Mouse (Mus musculus) intestine, embryonic 16.5 days (tissue): Measurements from ENCODE around the gene 9930111J21Rik2. TPM values are rescaled to one million over a fixed set of nuclear protein-coding genes. Genes with fewer than 3 reads are reported as not detected.
"Not testable (repeated sequence)": the region's sequence is repeated elsewhere in the genome, so short reads cannot be mapped to it uniquely, and the experiment has no call there.

ENCODE experiments used
- ATAC-seq: fragments of 200-750 bp; cut with Nextera tagmentation; 2 replicates; pipeline ENCODE4 v1.8.0; 2017; ENCODE audit warnings: moderate TSS enrichment, moderate library complexity
- H3K27ac ChIP-seq: fragments of 300-500 bp; sonication (generic); 2 replicates; pipeline ENCODE4 v1.5.1; 2014; ENCODE audit warnings: mild to moderate bottlenecking, low read length
- H3K27me3 ChIP-seq: fragments of 300-500 bp; sonication (generic); replicated peaks from 2 replicates; pipeline ENCODE4 v1.6.1; 2014; ENCODE audit warnings: low read length, control low read depth, mixed read lengths; ENCODE audit not compliant: control insufficient read depth, insufficient read depth
- H3K36me3 ChIP-seq: fragments of 300-500 bp; sonication (generic); 2 replicates; pipeline ENCODE4 v1.6.1; 2014; ENCODE audit warnings: low read length, control low read depth; ENCODE audit not compliant: control insufficient read depth, insufficient read depth
- H3K4me1 ChIP-seq: fragments of 300-500 bp; sonication (generic); 2 replicates; pipeline ENCODE4 v1.6.1; 2014; ENCODE audit warnings: low read length, control low read depth, mixed read lengths; ENCODE audit not compliant: control insufficient read depth, insufficient read depth
- H3K4me2 ChIP-seq: fragments of 300-500 bp; sonication (generic); 2 replicates; pipeline ENCODE4 v1.6.1; 2014; ENCODE audit warnings: low read depth, low read length, control low read depth
- H3K4me3 ChIP-seq: fragments of 300-500 bp; sonication (generic); 2 replicates; pipeline ENCODE4 v1.5.1; 2014; ENCODE audit warnings: mild to moderate bottlenecking, low read length
- H3K9ac ChIP-seq: fragments of 300-500 bp; sonication (generic); 2 replicates; pipeline ENCODE4 v1.6.1; 2014; ENCODE audit warnings: low read depth, low read length
- H3K9me3 ChIP-seq: fragments of 300-500 bp; sonication (generic); 2 replicates; pipeline ENCODE4 v1.6.1; 2016; ENCODE audit warnings: low read length, control low read depth; ENCODE audit not compliant: control insufficient read depth
- WGBS: fragments of 180-500 bp; shearing (Covaris S2); extraction: QIAGEN DNeasy Blood & Tissue Kit; methylation state at CpG from one replicate; pipeline ENCODE4 v1.1.7; 2014; 5-methylcytosine and 5-hydroxymethylcytosine counted together
- polyA plus RNA-seq: library from polyadenylated mRNA; unstranded; fragments of >200 nt; fragmentation: Nextera tagmentation; extraction: Ambion mirVana; gene quantifications from 2 replicates; pipeline ENCODE4 v1.2.1, GENCODE M21; 2015

9930111J21Rik2 gene
- polyA plus RNA-seq, 1 experiment from 2014 or later = 0.65 TPM

DNA sequence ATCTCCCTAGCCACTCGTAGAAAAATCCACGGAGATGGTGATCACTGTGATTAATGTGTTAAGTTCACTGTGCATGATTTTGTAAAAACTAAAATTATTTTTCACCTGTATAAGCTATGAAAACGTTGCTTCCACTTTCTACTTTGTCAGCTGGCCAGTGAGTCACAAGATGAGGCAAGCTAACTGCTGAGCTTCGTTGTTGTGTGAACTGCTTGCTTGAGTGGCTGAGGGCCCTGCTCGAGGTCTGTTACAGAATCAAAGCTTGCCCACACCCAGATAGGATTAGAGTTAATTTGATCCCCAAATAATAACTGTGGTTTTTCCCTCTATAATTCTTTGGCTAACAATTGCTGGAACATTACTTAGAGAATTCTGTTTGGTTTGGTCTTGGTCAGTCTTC is 852 bp upstream of the 9930111J21Rik2 start:
- no CpG with 5 or more reads among the region's 5 CpGs for WGBS
- H3K36me3 ChIP-seq, H3K4me3 ChIP-seq, ATAC-seq, H3K4me1 ChIP-seq, H3K4me2 ChIP-seq, H3K9ac ChIP-seq, H3K9me3 ChIP-seq, H3K27me3 ChIP-seq, H3K27ac ChIP-seq: not testable (repeated sequence)

DNA sequence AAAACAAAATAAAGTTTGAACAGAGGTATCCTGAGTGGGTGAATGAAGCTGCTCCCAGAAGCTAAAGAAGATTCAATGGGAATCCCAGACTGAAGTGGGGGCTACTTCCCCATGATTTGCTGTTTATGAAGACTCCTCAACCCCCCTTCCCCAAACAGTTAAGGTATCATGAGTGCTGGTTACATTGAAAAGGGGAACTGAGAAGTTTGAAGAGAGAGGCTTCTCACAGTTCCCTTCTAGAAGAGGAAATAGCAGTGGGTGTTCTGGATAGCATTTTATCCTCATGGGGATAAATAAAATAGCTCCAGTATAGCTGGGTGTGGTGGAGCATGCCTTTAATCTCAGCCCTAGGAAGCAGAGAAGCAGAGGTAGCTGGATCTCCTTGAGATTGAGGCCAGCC is 978 bp downstream of the 9930111J21Rik2 start:
- H3K9me3 ChIP-seq, H3K4me1 ChIP-seq, H3K9ac ChIP-seq, H3K4me3 ChIP-seq, H3K4me2 ChIP-seq, ATAC-seq, H3K27me3 ChIP-seq, H3K27ac ChIP-seq, H3K36me3 ChIP-seq: not testable (repeated sequence)

DNA sequence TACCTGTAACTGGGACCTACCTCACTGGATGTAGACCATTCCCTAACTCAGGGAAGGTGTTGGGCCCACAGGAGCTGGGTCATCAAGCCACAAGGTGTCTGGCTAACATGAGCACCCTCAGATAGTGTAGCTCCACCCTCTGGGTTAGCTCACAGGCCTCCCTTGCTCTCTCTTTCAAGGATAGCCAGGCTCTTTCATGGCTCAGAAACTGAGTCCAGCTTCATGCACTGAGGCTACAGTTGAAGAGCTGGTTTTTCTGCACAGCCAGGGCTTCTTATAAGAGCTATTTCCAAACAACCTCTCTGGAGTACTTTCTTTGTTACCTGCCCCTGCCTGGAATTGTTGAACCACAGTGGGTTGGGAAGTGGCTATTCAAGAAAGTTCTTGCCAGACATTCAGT is 39.0 kb downstream of the 9930111J21Rik2 start:
- not testable (repeated sequence) for H3K4me1 ChIP-seq, H3K4me2 ChIP-seq, H3K4me3 ChIP-seq, H3K9me3 ChIP-seq, H3K9ac ChIP-seq, H3K27me3 ChIP-seq, ATAC-seq, H3K36me3 ChIP-seq, H3K27ac ChIP-seq

DNA sequence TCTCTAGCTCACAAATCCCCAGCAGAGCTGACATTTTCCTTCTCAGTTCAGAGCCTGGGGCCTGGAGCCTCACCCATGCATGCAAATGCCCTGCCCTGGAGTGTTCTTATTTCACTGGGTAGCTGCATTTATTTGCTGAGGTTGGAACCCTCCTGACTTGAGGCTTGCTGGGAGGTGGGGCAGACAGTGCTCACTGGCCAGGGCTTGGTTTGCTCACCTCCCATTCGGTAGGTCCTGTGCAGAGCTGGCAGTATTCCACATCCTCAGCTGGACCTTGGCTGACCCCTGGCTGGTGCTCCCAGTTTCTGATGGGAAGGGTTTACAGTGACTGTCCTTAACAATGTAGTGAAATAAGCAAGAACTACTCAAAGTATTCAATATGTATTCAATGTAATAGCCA is 44.3 kb downstream of the 9930111J21Rik2 start:
- not testable (repeated sequence) for H3K36me3 ChIP-seq, H3K4me3 ChIP-seq, H3K4me1 ChIP-seq, H3K9me3 ChIP-seq, H3K4me2 ChIP-seq, H3K9ac ChIP-seq, H3K27me3 ChIP-seq, ATAC-seq, H3K27ac ChIP-seq
- 13% methylated on average over 1 of the region's 1 CpGs for WGBS

DNA sequence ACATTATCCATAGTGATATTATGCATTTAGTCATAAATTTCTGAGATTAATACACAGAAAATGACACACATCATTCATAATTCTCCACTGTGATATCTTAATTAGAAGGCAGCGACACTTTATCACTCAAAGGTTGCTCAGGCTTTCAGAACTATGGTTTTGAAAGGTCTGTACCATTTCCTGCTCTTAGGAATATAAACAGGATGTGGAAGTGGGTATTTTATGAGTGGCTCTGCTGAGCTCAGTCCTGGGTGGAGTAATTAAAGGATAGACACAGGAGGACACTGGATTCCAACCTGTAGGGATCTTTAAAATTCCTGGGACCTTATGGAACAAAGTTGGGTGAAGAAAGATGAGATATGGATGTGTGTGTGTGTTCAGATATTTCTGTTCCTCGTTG is 44.7 kb downstream of the 9930111J21Rik2 start:
- not testable (repeated sequence) for H3K4me3 ChIP-seq, H3K9ac ChIP-seq, ATAC-seq, H3K4me1 ChIP-seq, H3K27ac ChIP-seq, H3K27me3 ChIP-seq, H3K4me2 ChIP-seq, H3K9me3 ChIP-seq, H3K36me3 ChIP-seq
- 62% methylated on average over 2 of the region's 2 CpGs for WGBS

DNA sequence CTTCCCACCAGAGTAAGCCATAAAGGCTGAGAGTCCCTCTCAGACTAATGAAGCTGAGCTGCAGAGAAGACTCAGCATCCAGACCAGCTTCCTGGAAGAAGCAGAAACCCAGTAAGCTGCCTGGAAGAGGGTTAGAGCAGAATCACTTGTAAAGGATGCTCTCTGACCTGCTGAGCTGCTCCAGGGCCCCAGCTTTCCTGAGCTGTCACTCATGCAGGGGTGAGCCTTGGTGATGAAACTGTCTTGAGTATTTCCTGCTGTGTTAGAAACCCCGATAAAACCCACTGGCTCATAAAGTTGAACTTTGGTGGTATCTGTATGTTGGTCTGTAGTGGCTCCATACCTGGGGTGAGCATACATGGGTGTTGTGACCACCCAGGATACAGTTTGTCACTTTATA is 50.6 kb downstream of the 9930111J21Rik2 start:
- not testable (repeated sequence) for H3K9me3 ChIP-seq, H3K27ac ChIP-seq, H3K9ac ChIP-seq, H3K4me2 ChIP-seq, H3K4me3 ChIP-seq, H3K27me3 ChIP-seq, ATAC-seq, H3K4me1 ChIP-seq, H3K36me3 ChIP-seq
- WGBS = 58% methylated on average over 1 of the region's 1 CpGs

DNA sequence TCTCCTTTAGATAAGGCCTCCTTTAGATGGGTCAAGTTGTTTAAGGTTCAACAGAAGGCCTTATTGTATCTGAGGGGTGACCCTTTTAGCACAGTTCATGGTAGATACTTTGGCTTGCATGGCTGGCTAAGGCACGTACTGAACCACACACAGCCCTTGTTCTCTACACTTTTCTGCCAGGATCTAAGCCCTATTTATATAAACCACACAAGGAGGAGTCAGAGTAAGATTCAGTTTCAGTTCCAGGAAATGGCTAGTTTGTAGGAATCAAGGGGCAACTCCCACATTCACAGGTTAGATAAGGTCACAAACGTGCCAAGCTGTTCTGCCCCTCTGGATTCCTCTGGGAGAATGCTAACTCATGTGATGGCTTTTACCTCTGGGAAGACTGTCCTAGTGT is 57.0 kb downstream of the 9930111J21Rik2 start, which contains the start of gene Tgtp1:
Tgtp1 (minus strand) TSS at position 155 of the 400 bp plus-strand sequence.
- H3K36me3 ChIP-seq, H3K4me3 ChIP-seq, ATAC-seq, H3K4me1 ChIP-seq, H3K9me3 ChIP-seq, H3K27me3 ChIP-seq, H3K4me2 ChIP-seq, H3K27ac ChIP-seq, H3K9ac ChIP-seq: not testable (repeated sequence)
- 37% methylated on average over 2 of the region's 2 CpGs for WGBS

DNA sequence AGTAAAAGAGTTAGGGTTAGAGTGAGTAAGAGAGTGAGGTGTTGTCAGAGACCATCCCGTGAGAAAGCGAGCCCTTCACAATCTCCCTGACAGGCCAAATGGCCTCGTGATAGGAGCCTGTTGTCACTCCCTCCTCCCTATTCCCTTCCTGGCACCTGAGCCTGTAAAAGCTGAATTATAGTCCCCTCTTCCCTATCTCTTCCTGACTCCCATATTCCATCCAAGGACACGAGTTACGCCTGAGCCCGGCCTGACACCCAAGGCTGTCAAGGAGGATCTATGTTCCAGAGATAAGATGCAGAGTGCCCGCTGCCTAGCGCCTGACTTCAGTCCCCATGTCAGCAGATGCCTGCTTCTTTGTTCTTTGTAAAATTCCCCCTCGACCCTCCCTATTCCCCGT is 57.7 kb downstream of the 9930111J21Rik2 start:
- not testable (repeated sequence) for H3K4me2 ChIP-seq, ATAC-seq, H3K27me3 ChIP-seq, H3K9me3 ChIP-seq, H3K9ac ChIP-seq, H3K36me3 ChIP-seq, H3K27ac ChIP-seq, H3K4me1 ChIP-seq, H3K4me3 ChIP-seq
- 43% methylated on average over 10 of the region's 10 CpGs for WGBS

DNA sequence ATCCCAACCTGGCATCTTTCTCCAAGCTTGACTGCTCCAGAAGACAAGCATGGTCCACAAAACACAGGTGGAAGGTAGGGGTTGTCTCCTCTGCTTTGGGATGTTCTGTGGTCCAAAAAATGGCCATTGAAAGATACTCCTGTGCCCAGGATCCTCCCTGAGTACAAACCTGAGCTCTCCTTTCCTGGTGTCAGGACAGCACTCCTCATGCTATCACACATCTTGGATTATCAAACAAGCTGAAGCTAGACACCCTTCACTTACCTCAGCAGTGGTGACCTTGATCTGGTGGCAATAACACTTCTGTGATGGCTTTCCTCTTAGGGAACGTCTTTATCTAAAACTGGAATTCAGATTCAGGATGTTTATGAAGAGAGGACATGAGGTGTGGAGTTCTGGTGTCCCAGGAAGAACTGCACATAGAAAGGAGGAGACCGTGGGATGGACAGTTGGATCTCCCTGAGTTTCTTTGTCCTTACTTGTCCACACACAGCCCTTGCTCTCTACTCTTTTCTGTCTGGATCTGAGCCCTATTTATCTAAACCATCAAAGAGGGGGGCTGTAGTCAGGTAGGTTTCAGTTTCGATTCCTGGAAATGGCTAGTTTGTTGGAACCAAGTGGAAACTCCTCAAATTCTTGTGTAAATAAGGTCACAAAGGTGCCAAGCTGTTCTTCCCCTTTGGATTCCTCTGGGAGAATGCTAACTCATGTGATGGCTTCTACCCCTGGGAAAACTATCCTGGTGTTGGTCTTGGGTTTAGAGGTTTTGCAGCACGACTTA is 59.1 kb downstream of the 9930111J21Rik2 start, which contains the start of gene Gm12185:
Gm12185 (minus strand) TSS at position 487 of the 781 bp plus-strand sequence.
- H3K27ac ChIP-seq, H3K9ac ChIP-seq, H3K27me3 ChIP-seq, H3K4me1 ChIP-seq, H3K4me3 ChIP-seq, H3K36me3 ChIP-seq, H3K4me2 ChIP-seq, H3K9me3 ChIP-seq, ATAC-seq: not testable (repeated sequence)
- 46% methylated on average over 4 of the region's 4 CpGs for WGBS

DNA sequence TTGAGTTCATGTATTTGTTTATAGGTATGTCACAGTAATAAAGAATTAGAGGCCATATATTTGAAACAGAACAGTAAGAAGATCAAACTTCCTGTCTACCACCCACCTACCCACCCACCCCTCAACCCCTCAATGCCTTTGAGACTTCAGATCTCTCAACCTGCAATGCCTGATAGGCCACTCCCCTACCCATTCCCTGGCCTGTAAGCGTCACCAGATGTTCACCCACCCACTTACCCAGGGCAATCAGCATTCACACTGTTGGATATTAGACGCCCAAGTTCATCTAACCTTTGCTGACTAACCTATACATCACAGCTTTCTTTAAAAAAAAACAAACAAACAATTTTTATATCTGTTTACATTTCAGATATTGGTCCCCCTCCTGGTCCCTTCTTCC is 61.1 kb downstream of the 9930111J21Rik2 start:
- not testable (repeated sequence) for H3K4me2 ChIP-seq, H3K27me3 ChIP-seq, H3K36me3 ChIP-seq, H3K9me3 ChIP-seq, H3K4me1 ChIP-seq, H3K27ac ChIP-seq, H3K9ac ChIP-seq, H3K4me3 ChIP-seq, ATAC-seq
- WGBS = 74% methylated on average over 1 of the region's 2 CpGs
